Mouse (Mus musculus) MEL (cell line): ENCODE measurements at regions not wholly inside any gene's neighbourhood (a gene's known extent, or its start where the extent isn't known, plus 50 kb on each side); places are given as distances from the start of the nearest gene placed in this dataset.

Experiments
- DNase-seq: peaks from one replicate; pipeline ENCODE4 v3.0.0; 2011; ENCODE audit warnings: low read depth, low spot score
- H3K27ac ChIP-seq: 2 replicates; pipeline ENCODE4 v1.5.1; 2012; ENCODE audit warnings: low read depth, mild to moderate bottlenecking, control low read depth, low read length, moderate library complexity; ENCODE audit not compliant: control insufficient read depth
- H3K27me3 ChIP-seq, 2 experiments: fragments of 150-350 bp in 1 of 2; sonication (generic) in 1 of 2; 2 replicates each; pipeline ENCODE4 v1.6.1; 2012; ENCODE audit warnings: low read length in 2 of 2, mild to moderate bottlenecking in 2 of 2, improper control_type of control experiment in 1 of 2, moderate library complexity in 1 of 2; ENCODE audit not compliant: insufficient read depth in 2 of 2, control insufficient read depth in 1 of 2
- H3K36me3 ChIP-seq, 2 experiments: 2 replicates each; pipeline ENCODE4 v1.6.1; 2012 to 2014; ENCODE audit warnings: low read length in 2 of 2, improper control_type of control experiment in 1 of 2, inconsistent platforms in 1 of 2, mild to moderate bottlenecking in 1 of 2; ENCODE audit not compliant: insufficient read depth in 2 of 2, control insufficient read depth in 1 of 2
- H3K4me1 ChIP-seq, 2 experiments: fragments of 150-350 bp in 1 of 2; sonication (generic) in 1 of 2; 2 replicates each; pipeline ENCODE4 v1.6.1; 2012; ENCODE audit warnings: low read length in 2 of 2, improper control_type of control experiment in 1 of 2, mild to moderate bottlenecking in 1 of 2; ENCODE audit not compliant: insufficient read depth in 2 of 2, control insufficient read depth in 1 of 2
- H3K4me3 ChIP-seq, 2 experiments: fragments of 150-350 bp in 1 of 2; sonication (generic) in 1 of 2; 2 replicates each; pipeline ENCODE4 v1.5.1; 2012; ENCODE audit warnings: low read depth in 2 of 2, low read length in 2 of 2, mild to moderate bottlenecking in 2 of 2, moderate library complexity in 2 of 2, control low read depth in 1 of 2, improper control_type of control experiment in 1 of 2; ENCODE audit not compliant: control insufficient read depth in 1 of 2, insufficient read depth in 1 of 2
- H3K79me2 ChIP-seq: 2 replicates; pipeline ENCODE4 v1.6.1; 2012; ENCODE audit warnings: mild to moderate bottlenecking, low read length, moderate library complexity; ENCODE audit not compliant: control insufficient read depth, poor library complexity, insufficient read depth
- H3K9ac ChIP-seq: 2 replicates; pipeline ENCODE4 v1.6.1; 2012; ENCODE audit warnings: low read depth, mild to moderate bottlenecking, control low read depth, low read length, moderate library complexity; ENCODE audit not compliant: control insufficient read depth, poor library complexity, severe bottlenecking
- H3K9me3 ChIP-seq: fragments of 150-350 bp; sonication (generic); replicated peaks from 2 replicates; pipeline ENCODE4 v1.6.1; 2012; ENCODE audit warnings: mild to moderate bottlenecking, low read length, improper control_type of control experiment, moderate library complexity; ENCODE audit not compliant: insufficient read depth
- BHLHE40 ChIP-seq: IDR thresholded peaks from 2 replicates; pipeline ENCODE4 v1.6.1; 2012; ENCODE audit warnings: low read depth, mild to moderate bottlenecking, inconsistent platforms, low read length, improper control_type of control experiment, borderline replicate concordance
- CHD1 ChIP-seq: IDR thresholded peaks from 2 replicates; pipeline ENCODE4 v1.6.1; 2012; ENCODE audit warnings: low read depth, mild to moderate bottlenecking, inconsistent platforms, low read length, improper control_type of control experiment
- CTCF ChIP-seq, 3 experiments: IDR thresholded peaks in 2 of 3; conservative IDR thresholded peaks in 1 of 3; 2 replicates each; pipeline ENCODE4 v1.5.1; 2011 to 2012; ENCODE audit warnings: low read length in 3 of 3, low read depth in 2 of 3, mild to moderate bottlenecking in 2 of 3, improper control_type of control experiment in 1 of 3, inconsistent platforms in 1 of 3, mixed read lengths in 1 of 3, moderate library complexity in 1 of 3; ENCODE audit not compliant: control insufficient read depth in 1 of 3, insufficient read depth in 1 of 3, poor library complexity in 1 of 3, severe bottlenecking in 1 of 3
- E2F4 ChIP-seq: IDR thresholded peaks from 2 replicates; pipeline ENCODE4 v1.6.1; 2011; ENCODE audit warnings: low read depth, low read length, improper control_type of control experiment, borderline replicate concordance
- ELF1 ChIP-seq: IDR thresholded peaks from 2 replicates; pipeline ENCODE4 v1.6.1; 2014; ENCODE audit warnings: low read depth, mild to moderate bottlenecking, inconsistent platforms, low read length, improper control_type of control experiment, moderate library complexity
- EP300 ChIP-seq, 2 experiments: IDR thresholded peaks; 2 replicates each; pipeline ENCODE4 v1.6.1; 2011; ENCODE audit warnings: improper control_type of control experiment in 2 of 2, low read length in 2 of 2, low read depth in 1 of 2, mild to moderate bottlenecking in 1 of 2
- ETS1 ChIP-seq: IDR thresholded peaks from 2 replicates; pipeline ENCODE4 v1.6.1; 2012; ENCODE audit warnings: low read depth, mild to moderate bottlenecking, inconsistent platforms, low read length, improper control_type of control experiment, moderate library complexity
- GATA1 ChIP-seq: IDR thresholded peaks from 2 replicates; pipeline ENCODE4 v1.6.1; 2011; ENCODE audit warnings: low read depth, low read length, improper control_type of control experiment
- HCFC1 ChIP-seq: IDR thresholded peaks from 2 replicates; pipeline ENCODE4 v1.6.1; 2012; ENCODE audit warnings: low read depth, mild to moderate bottlenecking, inconsistent platforms, low read length, improper control_type of control experiment, moderate library complexity
- JUND ChIP-seq: IDR thresholded peaks from 2 replicates; pipeline ENCODE4 v1.6.1; 2011; ENCODE audit warnings: low read depth, mild to moderate bottlenecking, improper control_type of control experiment, low read length
- MAX ChIP-seq: IDR thresholded peaks from 2 replicates; pipeline ENCODE4 v1.6.1; 2011; ENCODE audit warnings: low read length, improper control_type of control experiment
- MAZ ChIP-seq: IDR thresholded peaks from 2 replicates; pipeline ENCODE4 v1.6.1; 2012; ENCODE audit warnings: low read depth, mild to moderate bottlenecking, inconsistent platforms, low read length, improper control_type of control experiment
- MYB ChIP-seq: IDR thresholded peaks from 2 replicates; pipeline ENCODE4 v1.6.1; 2011; ENCODE audit warnings: mild to moderate bottlenecking, low read depth, low read length, improper control_type of control experiment
- MYC ChIP-seq: IDR thresholded peaks from 2 replicates; pipeline ENCODE4 v1.6.1; 2011; ENCODE audit warnings: low read depth, mild to moderate bottlenecking, low read length, improper control_type of control experiment, moderate library complexity
- NELFE ChIP-seq: IDR thresholded peaks from 2 replicates; pipeline ENCODE4 v1.6.1; 2011; ENCODE audit warnings: low read depth, low read length, improper control_type of control experiment
- NRF1 ChIP-seq: IDR thresholded peaks from 2 replicates; pipeline ENCODE4 v1.6.1; 2014; ENCODE audit warnings: low read depth, mild to moderate bottlenecking, inconsistent platforms, low read length, improper control_type of control experiment, moderate library complexity; ENCODE audit not compliant: poor library complexity, insufficient read depth, severe bottlenecking
- POLR2AphosphoS2 ChIP-seq: IDR thresholded peaks from 2 replicates; pipeline ENCODE4 v1.6.1; 2011; ENCODE audit warnings: low read length, improper control_type of control experiment
- RAD21 ChIP-seq: IDR thresholded peaks from 2 replicates; pipeline ENCODE4 v1.6.1; 2011; ENCODE audit warnings: mild to moderate bottlenecking, low read depth, low read length, improper control_type of control experiment
- RCOR1 ChIP-seq: IDR thresholded peaks from 2 replicates; pipeline ENCODE4 v1.6.1; 2012; ENCODE audit warnings: low read depth, mild to moderate bottlenecking, inconsistent platforms, low read length, improper control_type of control experiment
- SIN3A ChIP-seq: IDR thresholded peaks from 2 replicates; pipeline ENCODE4 v1.6.1; 2012; ENCODE audit warnings: low read length, improper control_type of control experiment, inconsistent platforms
- SMC3 ChIP-seq: IDR thresholded peaks from 2 replicates; pipeline ENCODE4 v1.6.1; 2011; ENCODE audit warnings: low read depth, low read length, improper control_type of control experiment
- TBP ChIP-seq: IDR thresholded peaks from 2 replicates; pipeline ENCODE4 v1.8.0; 2011; ENCODE audit warnings: low read depth, low read length, improper control_type of control experiment
- TCF12 ChIP-seq: IDR thresholded peaks from 2 replicates; pipeline ENCODE4 v1.6.1; 2014; ENCODE audit warnings: low read depth, mild to moderate bottlenecking, inconsistent platforms, low read length, improper control_type of control experiment, moderate library complexity
- UBTF ChIP-seq: IDR thresholded peaks from 2 replicates; pipeline ENCODE4 v1.6.1; 2012; ENCODE audit warnings: low read depth, mild to moderate bottlenecking, inconsistent platforms, low read length, improper control_type of control experiment, moderate library complexity, borderline replicate concordance; ENCODE audit not compliant: insufficient read depth
- ZKSCAN1 ChIP-seq: IDR thresholded peaks from 2 replicates; pipeline ENCODE4 v1.6.1; 2012; ENCODE audit warnings: low read depth, mild to moderate bottlenecking, inconsistent platforms, low read length, improper control_type of control experiment, moderate library complexity
- ZNF384 ChIP-seq: IDR thresholded peaks from 2 replicates; pipeline ENCODE4 v1.6.1; 2012; ENCODE audit warnings: low read depth, mild to moderate bottlenecking, inconsistent platforms, low read length, improper control_type of control experiment

GRCm38 (mm10) chr3:54604705-54605379 is 87.8 kb upstream of the Supt20 start:
- H3K27me3 ChIP-seq = no peaks in the 10 kb centered on the region
- H3K79me2 ChIP-seq = no peaks in the 10 kb centered on the region
- no peak overlapping the region for H3K9ac ChIP-seq
- no peaks in the 10 kb centered on the region for H3K9me3 ChIP-seq
- H3K27ac ChIP-seq = no peak overlapping the region
- H3K36me3 ChIP-seq = no peaks in the 10 kb centered on the region
- TF ChIP-seq CTCF (IDR thresholded peaks at IDR 0.05 in 2 of 3, conservative IDR thresholded peaks at IDR 0.05 in 1 of 3; ENCODE audit: control insufficient read depth in 1 of 3, insufficient read depth in 1 of 3, low read depth in 2 of 3, low read length in 3 of 3, poor library complexity in 1 of 3, severe bottlenecking in 1 of 3) (no peak), HCFC1 (no peak), NRF1 (no peak), SIN3A (no peak), CHD1 (no peak), RAD21 (no peak), JUND (no peak), E2F4 (no peak), ZKSCAN1 (no peak), MYC (no peak), UBTF (no peak)
- no peaks in the 10 kb centered on the region for H3K4me1 ChIP-seq
- DNase-seq = no peak
- H3K4me3 ChIP-seq = no peak overlapping the region

GRCm38 (mm10) chr3:54611431-54611990 is 81.1 kb upstream of the Supt20 start:
- no peaks in the 10 kb centered on the region for H3K27me3 ChIP-seq

GRCm38 (mm10) chr3:54613845-54614244 is 78.8 kb upstream of the Supt20 start:
- no peak overlapping the region for H3K27ac ChIP-seq
- no peaks in the 10 kb centered on the region for H3K79me2 ChIP-seq
- H3K4me1 ChIP-seq = no peaks in the 10 kb centered on the region
- H3K9ac ChIP-seq = no peak overlapping the region
- no peak overlapping the region for H3K4me3 ChIP-seq
- H3K9me3 ChIP-seq = no peaks in the 10 kb centered on the region
- no peaks in the 10 kb centered on the region for H3K36me3 ChIP-seq
- no peak for DNase-seq
- H3K27me3 ChIP-seq = no peaks in the 10 kb centered on the region
- TF ChIP-seq SMC3 = no peak
- TF ChIP-seq NELFE = no peak
- TF ChIP-seq MYB = no peak
- no peak for TF ChIP-seq GATA1
- no peak for TF ChIP-seq HCFC1
- TF ChIP-seq TCF12 = no peak
- TF ChIP-seq MAX = no peak
- TF ChIP-seq ZNF384 = no peak
- no peak for TF ChIP-seq ELF1
- no peak for TF ChIP-seq CHD1
- TF ChIP-seq RCOR1 = no peak
- no peak for TF ChIP-seq POLR2AphosphoS2
- no peak for TF ChIP-seq BHLHE40
- TF ChIP-seq TBP = no peak
- no peak for TF ChIP-seq ZKSCAN1
- TF ChIP-seq MAZ = no peak
- no peak for TF ChIP-seq EP300 (IDR thresholded peaks at IDR 0.05; ENCODE audit: low read depth in 1 of 2, low read length in 2 of 2)

More at GRCm38 (mm10) chr3:54611431-54611990, 81.1 kb upstream of the Supt20 start:
- H3K9me3 ChIP-seq = no peaks in the 10 kb centered on the region
- H3K4me3 ChIP-seq = no peak overlapping the region
- H3K9ac ChIP-seq = no peak overlapping the region
- H3K4me1 ChIP-seq = no peaks in the 10 kb centered on the region
- H3K36me3 ChIP-seq = no peaks in the 10 kb centered on the region
- no peak overlapping the region for H3K27ac ChIP-seq
- DNase-seq = no peak
- H3K79me2 ChIP-seq = no peaks in the 10 kb centered on the region
- TF ChIP-seq SIN3A = no peak
- TF ChIP-seq ETS1 = no peak
- TF ChIP-seq ZNF384 = no peak
- no peak for TF ChIP-seq MYC
- no peak for TF ChIP-seq HCFC1
- no peak for TF ChIP-seq CTCF (IDR thresholded peaks at IDR 0.05 in 2 of 3, conservative IDR thresholded peaks at IDR 0.05 in 1 of 3; ENCODE audit: control insufficient read depth in 1 of 3, insufficient read depth in 1 of 3, low read depth in 2 of 3, low read length in 3 of 3, poor library complexity in 1 of 3, severe bottlenecking in 1 of 3)
